Mouse (Mus musculus): ENCODE results near the gene Cep170. TPM values are rescaled to one million over a fixed set of nuclear protein-coding genes. Genes with fewer than 3 reads are reported as not detected.

Cep170 gene
- polyA plus RNA-seq, 1 experiment from 2014 or later, result 71.0 TPM

- no peaks in the 10 kb centered on the region for H3K9me3 ChIP-seq (ENCODE audit: control insufficient read depth, low read length)
- H3K4me3 ChIP-seq (ENCODE audit: low read depth, low read length), result no peak overlapping the region
- H3K36me3 ChIP-seq (ENCODE audit: control insufficient read depth, insufficient read depth, low read length), result no peaks in the 10 kb centered on the region; the same call in 1 of the 2 replicates
- WGBS, result 68% methylated on average over 14 of the region's 14 CpGs
- ATAC-seq (replicated peaks; ENCODE audit: low FRiP score) (peak; percentile 82), DNase-seq (ENCODE audit: low spot score) (no peak)
- H3K4me2 ChIP-seq (ENCODE audit: low read depth, low read length, severe bottlenecking), result no peak overlapping the region
- H3K27ac ChIP-seq (ENCODE audit: low read depth, low read length), result no peak overlapping the region; the same call in 1 of the 2 replicates
- no peaks in the 10 kb centered on the region for H3K4me1 ChIP-seq (replicated peaks; ENCODE audit: control insufficient read depth, insufficient read depth, low read length)
- H3K27me3 ChIP-seq (ENCODE audit: control insufficient read depth, insufficient read depth, low read length), result no peaks in the 10 kb centered on the region
- no peak overlapping the region for H3K9ac ChIP-seq (ENCODE audit: low read length)
Measured at GRCm38 (mm10) chr1:176753861-176754718, 59.8 kb downstream of the Cep170 start.

- Histone ChIP-seq H3K4me2 (ENCODE audit: low read depth, low read length, severe bottlenecking) (no peak overlapping the region), H3K27me3 (ENCODE audit: control insufficient read depth, insufficient read depth, low read length) (no peaks in the 10 kb centered on the region), H3K4me3 (ENCODE audit: low read depth, low read length) (no peak overlapping the region), H3K4me1 (replicated peaks; ENCODE audit: control insufficient read depth, insufficient read depth, low read length) (no peaks in the 10 kb centered on the region), H3K36me3 (ENCODE audit: control insufficient read depth, insufficient read depth, low read length) (no peaks in the 10 kb centered on the region), H3K9me3 (ENCODE audit: control insufficient read depth, low read length) (no peaks in the 10 kb centered on the region), H3K27ac (ENCODE audit: low read depth, low read length) (no peak overlapping the region), H3K9ac (ENCODE audit: low read length) (no peak overlapping the region)
- WGBS, result 96% methylated on average over 7 of the region's 7 CpGs
- DNase-seq (ENCODE audit: low spot score) (no peak), ATAC-seq (replicated peaks; ENCODE audit: low FRiP score) (no peak)
Measured at GRCm38 (mm10) chr1:176749708-176750107, 64.2 kb downstream of the Cep170 start.

- no peak overlapping the region for H3K27ac ChIP-seq (ENCODE audit: low read depth, low read length)
- no peaks in the 10 kb centered on the region for H3K4me1 ChIP-seq (replicated peaks; ENCODE audit: control insufficient read depth, insufficient read depth, low read length)
- WGBS, result 92% methylated on average over 2 of the region's 2 CpGs
- DNase-seq (ENCODE audit: low spot score) (no peak), ATAC-seq (replicated peaks; ENCODE audit: low FRiP score) (no peak)
- H3K36me3 ChIP-seq (ENCODE audit: control insufficient read depth, insufficient read depth, low read length), result peaks cover 6% of the 10 kb centered on the region; the same call in 1 of the 2 replicates
- no peak overlapping the region for H3K4me3 ChIP-seq (ENCODE audit: low read depth, low read length)
- no peak overlapping the region for H3K9ac ChIP-seq (ENCODE audit: low read length)
- no peaks in the 10 kb centered on the region for H3K9me3 ChIP-seq (ENCODE audit: control insufficient read depth, low read length)
- H3K27me3 ChIP-seq (ENCODE audit: control insufficient read depth, insufficient read depth, low read length), result no peaks in the 10 kb centered on the region
- no peak overlapping the region for H3K4me2 ChIP-seq (ENCODE audit: low read depth, low read length, severe bottlenecking)
Measured at GRCm38 (mm10) chr1:176732834-176733233, 81.0 kb downstream of the Cep170 start.

- no peak overlapping the region for H3K9ac ChIP-seq (ENCODE audit: low read length)
- no peak for DNase-seq (ENCODE audit: low spot score)
- H3K4me3 ChIP-seq (ENCODE audit: low read depth, low read length), result no peak overlapping the region
- WGBS, result 90% methylated on average over 2 of the region's 2 CpGs
- H3K36me3 ChIP-seq (ENCODE audit: control insufficient read depth, insufficient read depth, low read length), result peaks cover 6% of the 10 kb centered on the region; the same call in 1 of the 2 replicates
- no peaks in the 10 kb centered on the region for H3K4me1 ChIP-seq (replicated peaks; ENCODE audit: control insufficient read depth, insufficient read depth, low read length)
- no peak overlapping the region for H3K4me2 ChIP-seq (ENCODE audit: low read depth, low read length, severe bottlenecking)
- no peak overlapping the region for H3K27ac ChIP-seq (ENCODE audit: low read depth, low read length)
- ATAC-seq (replicated peaks; ENCODE audit: low FRiP score), result no peak
- H3K9me3 ChIP-seq (ENCODE audit: control insufficient read depth, low read length), result no peaks in the 10 kb centered on the region
- H3K27me3 ChIP-seq (ENCODE audit: control insufficient read depth, insufficient read depth, low read length), result no peaks in the 10 kb centered on the region
Measured at GRCm38 (mm10) chr1:176730528-176730927, 83.3 kb downstream of the Cep170 start.

- H3K9ac ChIP-seq (ENCODE audit: low read length), result no peak overlapping the region
- H3K4me1 ChIP-seq (replicated peaks; ENCODE audit: control insufficient read depth, insufficient read depth, low read length), result no peaks in the 10 kb centered on the region
- H3K4me3 ChIP-seq (ENCODE audit: low read depth, low read length), result no peak overlapping the region
- no peaks in the 10 kb centered on the region for H3K9me3 ChIP-seq (ENCODE audit: control insufficient read depth, low read length)
- no peak overlapping the region for H3K4me2 ChIP-seq (ENCODE audit: low read depth, low read length, severe bottlenecking)
- DNase-seq (ENCODE audit: low spot score) (no peak), ATAC-seq (replicated peaks; ENCODE audit: low FRiP score) (no peak)
- WGBS, result 95% methylated on average over 2 of the region's 2 CpGs
- peaks cover 3% of the 10 kb centered on the region; the same call in 1 of the 2 replicates for H3K36me3 ChIP-seq (ENCODE audit: control insufficient read depth, insufficient read depth, low read length)
- H3K27ac ChIP-seq (ENCODE audit: low read depth, low read length), result no peak overlapping the region
- H3K27me3 ChIP-seq (ENCODE audit: control insufficient read depth, insufficient read depth, low read length), result no peaks in the 10 kb centered on the region
Measured at GRCm38 (mm10) chr1:176727372-176727771, 86.5 kb downstream of the Cep170 start.

- ATAC-seq (replicated peaks; ENCODE audit: low FRiP score), result no peak
- Histone ChIP-seq H3K4me3 (ENCODE audit: low read depth, low read length) (no peak overlapping the region), H3K9ac (ENCODE audit: low read length) (no peak overlapping the region), H3K4me1 (replicated peaks; ENCODE audit: control insufficient read depth, insufficient read depth, low read length) (no peaks in the 10 kb centered on the region), H3K27me3 (ENCODE audit: control insufficient read depth, insufficient read depth, low read length) (no peaks in the 10 kb centered on the region), H3K36me3 (ENCODE audit: control insufficient read depth, insufficient read depth, low read length) (no peaks in the 10 kb centered on the region), H3K9me3 (ENCODE audit: control insufficient read depth, low read length) (no peaks in the 10 kb centered on the region), H3K4me2 (ENCODE audit: low read depth, low read length, severe bottlenecking) (no peak overlapping the region), H3K27ac (ENCODE audit: low read depth, low read length) (no peak overlapping the region)
- no peak for DNase-seq (ENCODE audit: low spot score)
- WGBS, result 96% methylated on average over 20 of the region's 20 CpGs
Measured at GRCm38 (mm10) chr1:176724771-176725170, 89.1 kb downstream of the Cep170 start.

- 85% methylated on average over 8 of the region's 8 CpGs for WGBS
- H3K4me2 ChIP-seq (ENCODE audit: low read depth, low read length, severe bottlenecking), result no peak overlapping the region
- no peaks in the 10 kb centered on the region for H3K36me3 ChIP-seq (ENCODE audit: control insufficient read depth, insufficient read depth, low read length)
- no peaks in the 10 kb centered on the region for H3K9me3 ChIP-seq (ENCODE audit: control insufficient read depth, low read length)
- H3K9ac ChIP-seq (ENCODE audit: low read length), result no peak overlapping the region
- no peaks in the 10 kb centered on the region for H3K27me3 ChIP-seq (ENCODE audit: control insufficient read depth, insufficient read depth, low read length)
- H3K27ac ChIP-seq (ENCODE audit: low read depth, low read length), result no peak overlapping the region
- DNase-seq (ENCODE audit: low spot score) (no peak), ATAC-seq (replicated peaks; ENCODE audit: low FRiP score) (no peak)
- no peak overlapping the region for H3K4me3 ChIP-seq (ENCODE audit: low read depth, low read length)
- no peaks in the 10 kb centered on the region for H3K4me1 ChIP-seq (replicated peaks; ENCODE audit: control insufficient read depth, insufficient read depth, low read length)
Measured at GRCm38 (mm10) chr1:176723858-176724713, 89.8 kb downstream of the Cep170 start.

GRCm38 (mm10) chr1:176712436-176712835 is 101.4 kb downstream of the Cep170 start:
- WGBS, result 47% methylated on average over 2 of the region's 2 CpGs

More at GRCm38 (mm10) chr1:176712436-176712835, 101.4 kb downstream of the Cep170 start:
- Histone ChIP-seq H3K27me3 (ENCODE audit: control insufficient read depth, insufficient read depth, low read length) (no peaks in the 10 kb centered on the region), H3K4me1 (replicated peaks; ENCODE audit: control insufficient read depth, insufficient read depth, low read length) (no peaks in the 10 kb centered on the region), H3K27ac (ENCODE audit: low read depth, low read length) (no peak overlapping the region), H3K4me2 (ENCODE audit: low read depth, low read length, severe bottlenecking) (no peak overlapping the region), H3K9ac (ENCODE audit: low read length) (no peak overlapping the region), H3K9me3 (ENCODE audit: control insufficient read depth, low read length) (no peaks in the 10 kb centered on the region), H3K4me3 (ENCODE audit: low read depth, low read length) (no peak overlapping the region), H3K36me3 (ENCODE audit: control insufficient read depth, insufficient read depth, low read length) (no peaks in the 10 kb centered on the region)
- ATAC-seq (replicated peaks; ENCODE audit: low FRiP score) (peak; percentile 60; the same call in 1 of the 2 replicates), DNase-seq (ENCODE audit: low spot score) (no peak)
